8 mouse cellular contexts compared by ENCODE assay signal in the genomic region with DNA sequence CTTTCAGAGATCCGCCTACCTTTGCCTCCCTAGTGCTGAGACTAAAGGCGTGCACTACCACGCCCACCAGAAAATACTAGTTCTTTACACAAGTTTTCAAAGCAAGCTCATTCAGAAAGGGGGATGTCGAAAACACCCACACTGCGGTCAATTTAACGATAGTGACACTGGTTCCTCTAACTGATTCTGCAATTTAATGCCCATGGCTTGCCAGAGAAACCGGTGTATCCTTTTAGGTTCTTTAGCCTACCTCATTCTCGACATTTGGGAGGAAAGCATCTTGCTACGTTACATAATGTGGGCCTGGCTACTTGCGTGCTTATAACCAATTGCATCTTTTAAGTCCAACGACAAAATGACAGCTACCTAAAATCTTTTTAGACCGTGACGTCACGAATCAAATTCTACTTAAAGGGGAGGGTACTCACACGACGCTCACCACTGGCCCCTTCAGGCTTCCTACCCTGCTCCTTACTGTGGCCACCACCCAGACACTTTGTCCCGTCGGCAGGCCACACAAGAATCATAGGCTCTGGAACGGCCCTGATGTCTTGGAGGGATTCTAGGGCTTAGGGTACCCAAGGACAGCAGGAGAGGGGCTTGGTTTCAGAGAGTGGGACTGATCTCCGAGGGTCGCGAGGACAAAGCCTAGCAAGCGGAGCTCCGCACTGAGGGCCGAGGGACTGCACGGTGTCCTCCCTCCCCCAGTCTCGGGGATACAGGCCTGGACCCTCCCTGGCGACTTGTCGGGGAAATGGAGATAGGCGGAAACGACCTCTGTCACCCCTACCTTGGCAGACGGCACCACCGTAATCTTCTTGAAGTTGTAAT. TPM values are rescaled to one million over a fixed set of nuclear protein-coding genes. Genes with fewer than 3 reads are reported as not detected.
A peak's percentile ranks its signal among the peaks of the same experiment; 100 is the strongest.
DNase-seq lines count a peak whose midpoint lies in the region; ATAC-seq lines count a peak whose summit lies in the region.

No protein-coding gene starts in this region.

- WGBS in embryonic facial prominence, embryonic 11.5 days, result 5% methylated on average over 33 of the region's 33 CpGs
- WGBS in intestine, embryonic 14.5 days, result 3% methylated on average over 33 of the region's 33 CpGs
- 4% methylated on average over 33 of the region's 33 CpGs for WGBS in midbrain, embryonic 11.5 days

- H3K9me3 ChIP-seq in embryonic facial prominence, embryonic 11.5 days (replicated peaks; ENCODE audit: control insufficient read depth, low read length), result no peaks in the 10 kb centered on the region
- no peaks in the 10 kb centered on the region for H3K9me3 ChIP-seq in intestine, embryonic 14.5 days (ENCODE audit: control insufficient read depth, low read length)
- no peaks in the 10 kb centered on the region for H3K9me3 ChIP-seq in midbrain, embryonic 11.5 days (ENCODE audit: control insufficient read depth, low read length)

- peak overlapping the region; percentile 41; the same call in 1 of the 2 replicates for H3K27ac ChIP-seq in embryonic facial prominence, embryonic 11.5 days (replicated peaks; ENCODE audit: low read depth, low read length)
- peak overlapping the region; percentile 67 for H3K27ac ChIP-seq in intestine, embryonic 14.5 days (ENCODE audit: low read depth)
- no peak overlapping the region for H3K27ac ChIP-seq in midbrain, embryonic 11.5 days (ENCODE audit: low read depth, low read length)

- H3K4me1 ChIP-seq in embryonic facial prominence, embryonic 11.5 days (ENCODE audit: control insufficient read depth, insufficient read depth, low read length), result no peaks in the 10 kb centered on the region
- peaks cover 6% of the 10 kb centered on the region for H3K4me1 ChIP-seq in intestine, embryonic 14.5 days (replicated peaks; ENCODE audit: control insufficient read depth, insufficient read depth, low read length)
- peaks cover 9% of the 10 kb centered on the region; the same call in 1 of the 2 replicates for H3K4me1 ChIP-seq in midbrain, embryonic 11.5 days (ENCODE audit: control insufficient read depth, insufficient read depth, low read length)

- peak overlapping the region; percentile 97 for H3K4me3 ChIP-seq in embryonic facial prominence, embryonic 11.5 days (ENCODE audit: low read depth, low read length)
- H3K4me3 ChIP-seq in intestine, embryonic 14.5 days (ENCODE audit: low read depth, low read length), result peak overlapping the region; percentile 99
- H3K4me3 ChIP-seq in midbrain, embryonic 11.5 days (ENCODE audit: low read depth, low read length), result peak overlapping the region; percentile 80

- peak overlapping the region; percentile 77 for H3K4me2 ChIP-seq in embryonic facial prominence, embryonic 11.5 days (ENCODE audit: low read depth, low read length)
- H3K4me2 ChIP-seq in intestine, embryonic 14.5 days (ENCODE audit: low read length), result peak overlapping the region; percentile 95
- peak overlapping the region; percentile 67 for H3K4me2 ChIP-seq in midbrain, embryonic 11.5 days

- peak; percentile 79 for ATAC-seq in embryonic facial prominence, embryonic 11.5 days (replicated peaks; ENCODE audit: insufficient number of reproducible peaks, low FRiP score, low TSS enrichment, low read depth)
- ATAC-seq in intestine, embryonic 14.5 days (replicated peaks; ENCODE audit: low FRiP score, low TSS enrichment, low read depth), result peak; percentile 76
- peak; percentile 85 for ATAC-seq in midbrain, embryonic 11.5 days (ENCODE audit: low FRiP score)

- peak; percentile 2 for DNase-seq in kidney, postnatal 14 days
- no peak for DNase-seq in kidney, postnatal 36 days
- peak; percentile 49 for DNase-seq in MEL-GATA-1-ER (ENCODE audit: extremely low read depth, low read depth)
- DNase-seq in embryonic facial prominence, embryonic 11.5 days (ENCODE audit: low spot score), result peak; percentile 58
- DNase-seq in intestine, embryonic 14.5 days (ENCODE audit: low spot score), result no peak
- DNase-seq in midbrain, embryonic 11.5 days (ENCODE audit: low spot score, missing footprints), result no peak
- no peak for DNase-seq in gastrocnemius, postnatal 36 days
- DNase-seq in spleen, adult 18-20 months, result no peak

- peak overlapping the region; percentile 88 for H3K9ac ChIP-seq in embryonic facial prominence, embryonic 11.5 days (replicated peaks; ENCODE audit: low read length)
- H3K9ac ChIP-seq in intestine, embryonic 14.5 days (ENCODE audit: low read length), result peak overlapping the region; percentile 89
- peak overlapping the region; percentile 78 for H3K9ac ChIP-seq in midbrain, embryonic 11.5 days (ENCODE audit: low read length)

- H3K36me3 ChIP-seq in embryonic facial prominence, embryonic 11.5 days (replicated peaks; ENCODE audit: control insufficient read depth, insufficient read depth, low read depth, low read length), result no peaks in the 10 kb centered on the region; the same call in 1 of the 2 replicates
- peaks cover 19% of the 10 kb centered on the region for H3K36me3 ChIP-seq in intestine, embryonic 14.5 days (ENCODE audit: control insufficient read depth, insufficient read depth, low read length)
- H3K36me3 ChIP-seq in midbrain, embryonic 11.5 days (ENCODE audit: control insufficient read depth, insufficient read depth, low read length), result peaks cover 5% of the 10 kb centered on the region; the same call in 1 of the 2 replicates

- intact Hi-C loops in gastrocnemius, postnatal 36 days (cut with DNase I), result loop anchor here (5.0 kb wide), 1 partner anchor 108 kb away; a partner anchor contains a TSS

- no peaks in the 10 kb centered on the region for H3K27me3 ChIP-seq in embryonic facial prominence, embryonic 11.5 days (ENCODE audit: control insufficient read depth, insufficient read depth, low read length)
- H3K27me3 ChIP-seq in intestine, embryonic 14.5 days (replicated peaks; ENCODE audit: control insufficient read depth, insufficient read depth, low read length), result no peaks in the 10 kb centered on the region
- H3K27me3 ChIP-seq in midbrain, embryonic 11.5 days (ENCODE audit: control insufficient read depth, insufficient read depth, low read length), result no peaks in the 10 kb centered on the region

RNA-seq across cellular contexts. Expression of a gene that starts 0.5 kb away (rescaled TPM):
- 108 and 113 TPM in 2 replicates for polyA plus RNA-seq in embryonic facial prominence, embryonic 11.5 days (2014; fragmentation: Nextera tagmentation; extraction: Ambion mirVana)
- polyA plus RNA-seq in intestine, embryonic 14.5 days (2014; fragmentation: Nextera tagmentation; extraction: Ambion mirVana), result 88.3 and 88.4 TPM in 2 replicates
- polyA plus RNA-seq in midbrain, embryonic 11.5 days (2014; fragmentation: Nextera tagmentation; extraction: Ambion mirVana), result 108 and 113 TPM in 2 replicates
- total RNA-seq in gastrocnemius, postnatal 36 days (2021), result 10 to 100 TPM; 35.0 to 42.0 TPM

RNA-seq across cellular contexts. Expression of a gene that starts 42.7 kb away (rescaled TPM):
- not detected in 2 replicates for polyA plus RNA-seq in embryonic facial prominence, embryonic 11.5 days (2014; fragmentation: Nextera tagmentation; extraction: Ambion mirVana)
- not detected in 2 replicates for polyA plus RNA-seq in intestine, embryonic 14.5 days (2014; fragmentation: Nextera tagmentation; extraction: Ambion mirVana)
- not detected in 2 replicates for polyA plus RNA-seq in midbrain, embryonic 11.5 days (2014; fragmentation: Nextera tagmentation; extraction: Ambion mirVana)
- total RNA-seq in gastrocnemius, postnatal 36 days (2021), result not detected

RNA-seq across cellular contexts. Expression of a gene that starts 47.3 kb away (rescaled TPM):
- not detected in 2 replicates for polyA plus RNA-seq in embryonic facial prominence, embryonic 11.5 days (2014; fragmentation: Nextera tagmentation; extraction: Ambion mirVana)
- polyA plus RNA-seq in intestine, embryonic 14.5 days (2014; fragmentation: Nextera tagmentation; extraction: Ambion mirVana), result not detected in 2 replicates
- polyA plus RNA-seq in midbrain, embryonic 11.5 days (2014; fragmentation: Nextera tagmentation; extraction: Ambion mirVana), result not detected in 2 replicates
- not detected for total RNA-seq in gastrocnemius, postnatal 36 days (2021)

Comparison
In these comparisons a context has a peak if more than half of its experiments do, and no peak if none do; other contexts are left out.
1. DNase-seq: peak in kidney, postnatal 14 days (single experiment), MEL-GATA-1-ER (single experiment) and embryonic facial prominence, embryonic 11.5 days (single experiment); none in kidney, postnatal 36 days (0 of 2), intestine, embryonic 14.5 days (single experiment), midbrain, embryonic 11.5 days (single experiment), gastrocnemius, postnatal 36 days (0 of 2) and spleen, adult 18-20 months (0 of 2).
2. Peak in every context shown above with its lines, with median percentiles within 50 percentile points of each other: ATAC-seq, H3K4me2 ChIP-seq, H3K4me3 ChIP-seq and H3K9ac ChIP-seq.